Mouse (Mus musculus) left cerebral cortex, adult 8-10 months (tissue): ENCODE results near the gene Speer4f2. TPM values are rescaled to one million over a fixed set of nuclear protein-coding genes. Genes with fewer than 3 reads are reported as not detected.

Experiments
- total RNA-seq, 4 experiments: library from RNA; stranded (reverse); gene quantifications; 2 replicates each; pipeline ENCODE4 v1.2.4; 2022

Speer4f2 gene
- total RNA-seq, 4 experiments from 2014 or later: not detected

Other genes starting within 250 kb of the Speer4f2 start
- not detected for gene Speer4f1, start 102.9 kb downstream of the Speer4f2 start, total RNA-seq
- 10 to 100 TPM; 15.9 to 21.9 (median 19.8) TPM for gene Sema3c, start 201.1 kb downstream of the Speer4f2 start, total RNA-seq